Mouse (Mus musculus) stomach, postnatal 0 days (tissue): ENCODE data around the gene Vsig2.

Experiments
- CTCF ChIP-seq: IDR thresholded peaks from 2 replicates; pipeline ENCODE4 v1.5.1; 2016; ENCODE audit warnings: antibody characterized with exemption, low read depth, mild to moderate bottlenecking, moderate library complexity
- EP300 ChIP-seq: optimal IDR thresholded peaks from 2 replicates; pipeline ENCODE3; 2016; ENCODE audit warnings: antibody characterized with exemption

DNA sequence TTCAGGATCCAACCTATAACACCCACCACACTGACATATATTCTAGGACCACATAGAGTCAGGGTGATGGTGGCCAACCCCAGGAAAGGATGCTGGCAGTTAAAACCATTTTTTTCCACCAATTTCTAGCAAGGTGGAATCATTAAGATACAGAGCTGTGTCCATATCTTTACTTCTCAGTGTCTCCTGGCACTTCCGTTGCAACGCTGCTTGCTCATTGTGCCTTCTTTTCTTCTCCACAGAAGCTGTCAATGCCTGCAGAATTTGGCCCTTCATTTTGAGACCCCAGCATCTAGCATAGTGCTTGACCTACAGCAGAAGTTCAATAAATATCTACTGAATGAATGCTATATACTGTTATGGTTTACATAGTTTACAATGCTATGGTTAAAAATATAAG is 28.0 kb downstream of the Vsig2 start:
- TF ChIP-seq CTCF (no peak), EP300 (no peak)
